Mouse (Mus musculus) liver, embryonic 14.5 days (tissue): Measurements from ENCODE around the gene Slc4a3.

Experiments used
- CTCF ChIP-seq: IDR thresholded peaks from 2 replicates; pipeline ENCODE4 v1.5.1; 2016; ENCODE audit warnings: antibody characterized with exemption, low read depth, control low read depth
- EP300 ChIP-seq: IDR thresholded peaks from 2 replicates; pipeline ENCODE4 v1.6.1; 2016; ENCODE audit warnings: antibody characterized with exemption, low read depth

DNA sequence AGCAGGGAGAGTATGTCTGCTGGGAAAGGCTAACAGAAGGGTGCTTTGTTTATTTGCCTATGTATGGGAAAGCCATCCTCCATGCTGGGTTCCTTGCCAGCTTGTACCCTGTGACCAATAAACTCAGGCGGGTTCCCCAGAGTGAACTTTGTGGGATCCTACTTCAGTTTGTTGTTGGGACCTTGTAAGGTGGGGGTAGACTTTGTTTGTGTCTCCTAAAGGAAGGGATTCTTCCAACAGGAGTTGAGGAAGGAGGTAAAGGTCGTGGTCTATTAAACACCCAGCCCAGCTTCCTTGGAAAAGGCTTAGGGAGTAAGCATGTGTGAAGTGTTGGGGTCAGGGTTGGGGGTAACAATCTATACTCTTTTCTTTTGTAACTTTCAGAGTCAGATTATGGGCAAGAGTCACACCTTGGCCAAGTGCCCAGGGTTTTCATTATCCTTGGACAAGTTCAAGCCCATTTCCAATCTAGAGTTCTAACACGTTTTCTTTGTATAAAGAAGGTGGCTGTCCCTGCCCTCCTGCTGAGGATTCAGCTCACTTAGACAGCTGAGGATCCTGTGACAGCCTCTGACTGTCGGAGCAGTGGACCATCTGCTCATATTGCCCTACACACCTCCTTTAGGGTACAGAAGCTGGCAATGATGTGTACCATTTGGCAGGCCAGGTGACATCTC, 15.3 kb downstream of the Slc4a3 start:
- TF ChIP-seq EP300 = no peak
- TF ChIP-seq CTCF = no peak
